Mouse (Mus musculus) forebrain, embryonic 13.5 days (tissue): ENCODE results near the gene Cntnap5a. TPM values are rescaled to one million over a fixed set of nuclear protein-coding genes. Genes with fewer than 3 reads are reported as not detected.
"Not testable (repeated sequence)": the region's sequence is repeated elsewhere in the genome, so short reads cannot be mapped to it uniquely, and the experiment has no call there.

ENCODE experiments used
- ATAC-seq: fragments of 200-750 bp; cut with Nextera tagmentation; 2 replicates; pipeline ENCODE4 v1.8.0; 2017
- H3K27ac ChIP-seq: fragments of 300-500 bp; sonication (generic); 2 replicates; pipeline ENCODE4 v1.5.1; 2015; ENCODE audit warnings: inconsistent platforms, mild to moderate bottlenecking, moderate library complexity
- H3K27me3 ChIP-seq: fragments of 300-500 bp; sonication (generic); 2 replicates; pipeline ENCODE4 v1.6.1; 2015; ENCODE audit warnings: mild to moderate bottlenecking, inconsistent platforms
- H3K36me3 ChIP-seq: fragments of 300-500 bp; sonication (generic); 2 replicates; pipeline ENCODE4 v1.6.1; 2015; ENCODE audit warnings: mild to moderate bottlenecking, inconsistent platforms; ENCODE audit not compliant: poor library complexity, severe bottlenecking
- H3K4me1 ChIP-seq: fragments of 300-500 bp; sonication (generic); 2 replicates; pipeline ENCODE4 v1.6.1; 2015; ENCODE audit warnings: inconsistent platforms
- H3K4me2 ChIP-seq: fragments of 300-500 bp; sonication (generic); 2 replicates; pipeline ENCODE4 v1.6.1; 2015; ENCODE audit warnings: inconsistent platforms, mild to moderate bottlenecking, moderate library complexity
- H3K4me3 ChIP-seq: fragments of 300-500 bp; sonication (generic); 2 replicates; pipeline ENCODE4 v1.5.1; 2015; ENCODE audit warnings: mild to moderate bottlenecking, inconsistent platforms
- H3K9ac ChIP-seq: fragments of 300-500 bp; sonication (generic); 2 replicates; pipeline ENCODE4 v1.6.1; 2015; ENCODE audit warnings: mild to moderate bottlenecking, inconsistent platforms
- H3K9me3 ChIP-seq: fragments of 300-500 bp; sonication (generic); replicated peaks from 2 replicates; pipeline ENCODE4 v1.6.1; 2016; ENCODE audit warnings: inconsistent platforms
- whole genome bisulfite sequencing: fragments of 180-500 bp; shearing (Covaris S2); methylation state at CpG from one replicate; pipeline ENCODE4 v1.1.7; 2015; 5-methylcytosine and 5-hydroxymethylcytosine counted together
- polyA plus RNA-seq: library from polyadenylated mRNA; unstranded; fragments of >200 nt; fragmentation: Nextera tagmentation; extraction: Ambion mirVana; gene quantifications from 2 replicates; pipeline ENCODE4 v1.2.1, GENCODE M21; 2015

Gene Cntnap5a
- polyA plus RNA-seq, 1 experiment from 2014 or later, result 0.39 TPM

DNA sequence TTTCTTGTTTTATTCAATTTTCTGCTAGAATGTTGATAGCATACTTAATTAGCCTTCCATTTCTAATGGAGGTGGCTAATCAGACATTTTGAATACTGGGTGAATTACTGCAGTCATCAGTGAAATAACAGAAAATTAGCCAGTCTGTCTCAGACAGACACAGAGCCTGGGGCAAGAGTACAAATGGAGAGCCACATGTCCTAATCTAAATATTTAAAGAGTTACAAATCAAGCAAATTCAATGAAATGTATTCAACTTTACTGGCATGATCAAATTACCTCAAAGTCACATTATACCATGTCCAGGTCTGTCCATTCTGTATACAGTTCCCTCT, 423.1 kb downstream of the Cntnap5a start:
- Histone ChIP-seq H3K27me3 (no peaks in the 10 kb centered on the region), H3K4me2 (no peak overlapping the region), H3K9me3 (no peaks in the 10 kb centered on the region), H3K27ac (no peak overlapping the region), H3K4me1 (no peaks in the 10 kb centered on the region), H3K4me3 (no peak overlapping the region), H3K9ac (no peak overlapping the region), H3K36me3 (no peaks in the 10 kb centered on the region)
- peak; percentile 77 for ATAC-seq

DNA sequence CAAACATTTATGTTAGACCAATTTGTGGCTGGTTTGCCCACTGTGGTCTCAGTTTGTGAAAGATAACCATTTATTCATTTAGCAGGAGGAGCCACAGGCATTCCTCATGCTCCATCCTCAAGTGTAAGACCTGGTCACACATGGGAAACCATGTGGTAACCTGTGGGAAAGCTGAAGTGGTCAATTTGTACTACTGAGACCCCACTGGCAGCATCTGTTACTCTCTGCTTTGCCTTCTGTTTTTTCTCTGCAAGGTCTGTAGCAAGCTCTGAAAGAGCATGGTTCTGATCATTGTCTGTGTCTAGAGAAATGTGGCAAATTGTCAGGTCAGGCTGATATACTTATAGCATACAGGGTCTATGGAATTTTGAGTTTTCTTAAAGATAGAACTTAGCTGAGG, 423.8 kb downstream of the Cntnap5a start:
- ATAC-seq, result no peak
- Histone ChIP-seq H3K4me3 (no peak overlapping the region), H3K27ac (no peak overlapping the region), H3K36me3 (no peaks in the 10 kb centered on the region), H3K4me1 (no peaks in the 10 kb centered on the region), H3K9me3 (no peaks in the 10 kb centered on the region), H3K9ac (no peak overlapping the region), H3K27me3 (no peaks in the 10 kb centered on the region), H3K4me2 (no peak overlapping the region)

DNA sequence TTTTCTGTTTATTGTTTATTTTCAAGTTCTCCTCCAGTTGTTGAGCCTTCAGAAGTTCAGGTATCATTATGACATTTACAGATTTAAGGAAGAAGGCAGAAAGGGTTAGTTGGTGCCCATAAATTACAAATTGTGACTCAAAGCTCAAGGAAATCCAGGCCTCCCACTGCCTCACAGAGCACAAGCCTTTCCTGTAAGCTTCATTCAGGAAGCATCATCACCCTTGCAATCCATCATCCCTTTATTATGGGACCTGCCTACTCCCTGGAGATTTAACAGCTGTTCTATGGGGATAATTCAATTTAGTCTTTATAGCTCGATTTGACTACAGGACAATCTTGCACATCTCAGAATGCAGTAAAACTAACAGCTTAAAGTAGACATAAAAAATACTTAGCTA, 441.2 kb downstream of the Cntnap5a start:
- no peaks in the 10 kb centered on the region for H3K4me1 ChIP-seq
- H3K36me3 ChIP-seq, result no peaks in the 10 kb centered on the region
- no peaks in the 10 kb centered on the region for H3K27me3 ChIP-seq
- no peaks in the 10 kb centered on the region for H3K9me3 ChIP-seq
- ATAC-seq, result no peak
- no peak overlapping the region for H3K4me2 ChIP-seq
- no peak overlapping the region for H3K9ac ChIP-seq
- H3K4me3 ChIP-seq, result no peak overlapping the region
- WGBS, result 73% methylated on average over 1 of the region's 1 CpGs
- H3K27ac ChIP-seq, result no peak overlapping the region

DNA sequence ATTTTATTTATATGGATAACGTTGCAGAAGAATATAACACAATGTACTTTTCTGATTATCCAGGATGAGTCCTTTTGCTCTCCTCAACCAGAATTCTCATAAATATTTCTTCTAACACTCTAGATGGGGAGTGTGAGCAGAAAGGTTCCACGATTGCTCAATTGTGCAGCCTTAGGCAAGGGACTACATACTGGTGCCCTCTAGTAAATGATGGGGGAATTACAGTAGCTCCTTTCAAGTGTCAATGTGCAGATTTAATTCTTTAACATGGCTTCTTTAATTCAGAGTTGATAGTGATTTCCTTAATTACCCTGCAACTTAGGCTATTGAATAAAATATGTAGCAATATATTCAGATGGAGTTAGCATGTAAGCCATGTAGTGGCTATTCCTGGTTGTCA, 442.5 kb downstream of the Cntnap5a start:
- H3K36me3 ChIP-seq, result no peaks in the 10 kb centered on the region
- H3K4me2 ChIP-seq, result no peak overlapping the region
- no peaks in the 10 kb centered on the region for H3K27me3 ChIP-seq
- ATAC-seq, result no peak
- no peaks in the 10 kb centered on the region for H3K9me3 ChIP-seq
- 76% methylated on average over 2 of the region's 2 CpGs for WGBS
- no peak overlapping the region for H3K27ac ChIP-seq
- H3K4me1 ChIP-seq, result no peaks in the 10 kb centered on the region
- no peak overlapping the region for H3K4me3 ChIP-seq
- H3K9ac ChIP-seq, result no peak overlapping the region

DNA sequence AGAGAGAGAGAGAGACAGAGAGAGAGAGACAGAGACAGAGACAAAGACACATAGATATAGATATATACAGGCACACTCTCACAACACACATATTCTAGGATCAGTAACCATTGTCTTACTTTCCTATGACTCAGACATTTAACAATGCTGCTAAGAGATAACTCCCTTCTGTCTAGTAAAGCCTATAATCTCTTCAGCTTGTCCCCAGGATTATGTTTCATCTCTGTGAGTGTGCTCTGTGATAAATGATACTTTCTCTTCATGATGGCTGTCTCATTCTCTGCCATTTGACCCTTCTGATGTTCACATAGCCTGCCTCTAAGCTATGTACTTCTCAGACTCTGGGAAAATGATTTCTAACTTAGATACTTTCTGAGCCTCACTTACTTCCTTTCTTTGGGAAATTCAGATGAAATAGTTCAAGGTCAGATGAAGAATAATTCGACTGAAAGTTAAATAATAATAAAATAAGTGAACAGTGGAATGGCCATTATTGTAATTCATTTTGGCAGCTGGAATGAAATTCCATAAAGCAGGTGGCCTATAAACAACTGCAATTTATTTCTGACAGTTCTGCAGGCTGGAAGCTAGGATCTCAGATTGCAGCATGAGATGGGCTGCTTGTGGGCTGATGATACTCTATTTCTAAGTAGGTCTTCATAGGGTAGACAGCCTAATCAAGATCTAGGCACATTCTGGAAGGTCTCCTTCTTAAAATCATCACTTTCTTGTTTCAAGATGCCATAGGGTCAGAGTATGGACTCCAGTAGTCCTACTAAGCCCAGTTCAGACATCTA, 444.1 kb downstream of the Cntnap5a start:
- no peak for ATAC-seq
- 63% methylated on average over 1 of the region's 1 CpGs for WGBS
- H3K9me3 ChIP-seq, result no peaks in the 10 kb centered on the region
- no peak overlapping the region for H3K9ac ChIP-seq
- no peaks in the 10 kb centered on the region for H3K4me1 ChIP-seq
- H3K27me3 ChIP-seq, result no peaks in the 10 kb centered on the region
- no peak overlapping the region for H3K4me3 ChIP-seq
- H3K27ac ChIP-seq, result no peak overlapping the region
- H3K4me2 ChIP-seq, result no peak overlapping the region
- H3K36me3 ChIP-seq, result no peaks in the 10 kb centered on the region

DNA sequence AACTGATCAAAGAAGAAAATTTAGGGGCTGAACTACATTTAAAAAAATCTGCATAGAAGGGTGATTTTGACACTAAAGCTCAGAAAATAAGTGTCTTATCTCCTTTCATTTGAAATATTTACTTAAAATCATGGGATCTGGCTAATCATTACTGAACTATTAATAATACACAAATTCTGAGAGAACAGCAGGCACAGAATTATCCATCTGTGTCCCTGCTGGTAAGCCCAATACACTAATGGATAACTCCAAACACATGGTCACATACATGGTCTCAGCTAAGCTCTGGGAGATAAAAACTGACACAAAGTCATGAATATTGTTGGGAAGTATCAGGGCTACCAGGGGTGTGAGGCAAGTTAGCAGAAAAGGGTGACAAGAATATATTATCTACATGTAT, 447.9 kb downstream of the Cntnap5a start:
- H3K27me3 ChIP-seq, result no peaks in the 10 kb centered on the region
- H3K4me1 ChIP-seq, result no peaks in the 10 kb centered on the region
- no peaks in the 10 kb centered on the region for H3K9me3 ChIP-seq
- no peak for ATAC-seq
- no peak overlapping the region for H3K4me2 ChIP-seq
- no peaks in the 10 kb centered on the region for H3K36me3 ChIP-seq
- H3K9ac ChIP-seq, result no peak overlapping the region
- H3K4me3 ChIP-seq, result no peak overlapping the region
- no peak overlapping the region for H3K27ac ChIP-seq

DNA sequence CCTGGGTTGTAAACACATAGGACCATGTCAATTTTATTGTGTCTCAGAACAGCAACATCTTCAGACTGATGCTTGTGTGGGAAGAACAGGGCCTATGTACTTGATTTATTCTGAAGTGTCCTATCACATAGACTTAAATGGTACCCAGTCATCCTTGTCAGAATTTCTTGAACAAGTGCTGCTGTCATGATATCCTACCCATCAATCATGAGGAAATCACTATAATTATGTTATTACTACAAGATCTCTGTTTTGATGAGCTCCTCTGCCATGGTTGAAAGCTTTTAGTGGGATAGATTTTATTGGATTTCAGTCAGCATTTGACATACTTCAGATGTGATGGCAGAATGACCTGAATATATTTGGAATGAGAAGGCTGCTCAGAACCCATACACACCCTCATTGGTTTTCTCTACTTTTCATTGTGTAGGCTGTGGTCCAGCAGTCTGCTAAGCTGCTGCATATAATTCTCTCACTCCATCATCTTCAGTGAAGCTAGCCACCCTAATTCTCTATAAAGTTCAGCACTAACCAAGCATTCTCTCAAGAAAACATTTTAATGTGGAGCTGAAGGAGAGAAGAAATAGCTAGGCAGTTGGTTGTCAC, 465.3 kb downstream of the Cntnap5a start:
- H3K27ac ChIP-seq, result no peak overlapping the region
- no peak overlapping the region for H3K4me2 ChIP-seq
- H3K9me3 ChIP-seq, result no peaks in the 10 kb centered on the region
- no peaks in the 10 kb centered on the region for H3K36me3 ChIP-seq
- no peak overlapping the region for H3K4me3 ChIP-seq
- no peaks in the 10 kb centered on the region for H3K4me1 ChIP-seq
- no peaks in the 10 kb centered on the region for H3K27me3 ChIP-seq
- peak; percentile 33; the same call in 1 of the 2 replicates for ATAC-seq
- no peak overlapping the region for H3K9ac ChIP-seq

DNA sequence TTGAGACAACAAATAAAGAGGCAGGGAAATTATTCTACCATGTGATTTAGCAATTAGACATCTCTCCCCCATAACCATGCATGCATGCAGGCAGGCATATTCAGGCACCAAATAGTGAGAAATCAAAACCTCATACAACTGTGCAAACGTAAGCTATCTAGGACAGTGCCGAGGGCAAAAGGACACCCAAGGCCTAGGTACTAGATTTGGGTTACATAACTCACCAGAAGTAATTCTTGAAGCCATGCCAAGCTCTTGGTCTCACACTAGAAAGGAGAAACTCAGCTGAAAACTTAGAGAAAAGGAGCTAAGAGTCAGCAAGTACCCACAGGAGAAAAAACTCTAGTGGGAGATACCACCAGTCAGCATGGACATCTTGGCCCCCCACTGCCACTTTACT, 499.9 kb downstream of the Cntnap5a start:
- H3K9ac ChIP-seq, result no peak overlapping the region
- 93% methylated on average over 2 of the region's 2 CpGs for WGBS
- H3K4me2 ChIP-seq, result no peak overlapping the region
- ATAC-seq, result no peak
- H3K4me1 ChIP-seq, result no peaks in the 10 kb centered on the region
- H3K9me3 ChIP-seq, result no peaks in the 10 kb centered on the region
- H3K36me3 ChIP-seq, result no peaks in the 10 kb centered on the region
- no peaks in the 10 kb centered on the region for H3K27me3 ChIP-seq
- no peak overlapping the region for H3K4me3 ChIP-seq
- no peak overlapping the region for H3K27ac ChIP-seq

DNA sequence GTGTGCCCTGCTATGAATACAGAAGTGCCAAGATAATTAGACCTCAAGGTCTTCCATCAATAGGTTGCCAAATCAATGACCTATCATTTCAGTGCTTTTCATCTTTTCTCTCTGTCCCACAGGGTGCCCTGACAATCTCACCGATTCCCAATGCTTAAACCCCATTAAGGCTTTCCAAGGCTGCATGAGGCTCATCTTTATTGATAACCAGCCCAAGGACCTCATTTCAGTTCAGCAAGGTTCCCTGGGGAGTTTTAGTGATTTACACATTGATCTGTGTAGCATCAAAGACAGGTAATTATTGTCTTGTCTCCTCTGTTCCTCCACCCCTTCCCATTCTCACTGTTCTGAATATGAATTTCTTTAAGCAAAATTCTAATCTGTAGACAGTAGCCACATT, 503.6 kb downstream of the Cntnap5a start:
- not testable (repeated sequence) for H3K36me3 ChIP-seq, H3K4me1 ChIP-seq, H3K4me2 ChIP-seq, H3K27me3 ChIP-seq, H3K4me3 ChIP-seq, H3K27ac ChIP-seq, H3K9ac ChIP-seq, H3K9me3 ChIP-seq
- ATAC-seq, result peak; percentile 30; the same call in 1 of the 2 replicates
- WGBS, result 31% methylated on average over 1 of the region's 1 CpGs

DNA sequence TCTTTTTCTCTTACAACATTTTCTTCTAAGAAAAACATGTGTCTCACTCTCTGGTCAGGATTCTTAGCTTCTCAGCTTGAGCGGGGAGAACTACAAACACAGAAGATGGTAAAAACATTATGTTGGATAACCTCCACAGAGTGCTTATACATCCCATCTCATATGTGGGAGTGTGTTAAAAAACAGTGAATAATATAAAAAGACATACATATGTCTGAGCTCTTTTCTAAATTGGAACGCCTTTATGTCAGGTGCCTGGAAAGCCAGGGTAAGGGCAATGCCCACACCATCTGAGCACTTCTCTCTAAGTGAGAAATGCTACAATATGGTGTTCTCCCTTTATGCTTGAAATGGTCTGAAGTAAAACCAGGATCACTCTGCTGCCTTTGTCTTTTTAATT, 507.7 kb downstream of the Cntnap5a start:
- Histone ChIP-seq H3K27ac (no peak overlapping the region), H3K27me3 (no peaks in the 10 kb centered on the region), H3K9ac (no peak overlapping the region), H3K9me3 (no peaks in the 10 kb centered on the region), H3K4me3 (no peak overlapping the region), H3K36me3 (no peaks in the 10 kb centered on the region), H3K4me1 (no peaks in the 10 kb centered on the region), H3K4me2 (no peak overlapping the region)
- WGBS, result 91% methylated on average over 2 of the region's 2 CpGs
- ATAC-seq, result no peak

DNA sequence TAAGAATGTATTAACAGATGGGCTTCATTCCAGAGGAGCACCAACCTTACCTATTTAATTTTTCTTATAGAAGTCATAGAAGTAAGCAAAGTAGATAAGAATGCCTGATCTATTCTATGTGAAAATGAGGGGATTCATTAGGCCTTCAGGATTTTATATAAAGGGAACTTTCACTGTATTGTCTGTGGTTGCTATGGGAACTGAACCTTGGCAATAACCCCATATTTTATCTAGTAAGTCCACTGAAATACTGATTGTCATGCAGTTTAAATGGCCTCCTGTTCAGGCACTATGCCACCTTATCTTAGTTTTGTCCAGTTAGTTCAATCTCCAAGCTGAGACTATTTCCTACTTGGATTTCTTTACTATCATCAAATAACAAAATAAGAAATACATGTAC, 532.3 kb downstream of the Cntnap5a start:
- Histone ChIP-seq H3K36me3 (no peaks in the 10 kb centered on the region), H3K27ac (no peak overlapping the region), H3K4me2 (no peak overlapping the region), H3K9ac (no peak overlapping the region), H3K9me3 (no peaks in the 10 kb centered on the region), H3K27me3 (no peaks in the 10 kb centered on the region), H3K4me1 (peaks cover 5% of the 10 kb centered on the region; the same call in 1 of the 2 replicates), H3K4me3 (no peak overlapping the region)
- no peak; the same call in 1 of the 2 replicates for ATAC-seq

DNA sequence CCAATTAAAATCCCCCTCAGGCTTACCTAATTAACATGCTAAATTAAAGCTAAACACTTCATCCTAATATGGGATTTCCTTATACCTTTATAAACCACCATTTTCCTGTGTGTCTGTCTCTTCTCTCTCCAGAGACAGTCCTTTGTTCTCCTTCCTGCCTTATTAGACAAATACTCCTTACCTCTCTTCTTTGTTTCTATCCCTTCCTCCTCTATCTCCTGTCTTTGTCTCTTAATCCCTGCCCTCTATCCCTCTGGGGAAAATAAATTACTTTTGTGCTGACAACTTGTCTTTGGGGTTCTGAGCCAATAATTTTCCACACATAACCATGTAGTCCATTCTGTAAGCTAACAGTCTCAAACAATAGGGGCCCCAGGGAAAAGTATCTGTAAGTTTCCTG, 556.0 kb downstream of the Cntnap5a start:
- ATAC-seq, result no peak

DNA sequence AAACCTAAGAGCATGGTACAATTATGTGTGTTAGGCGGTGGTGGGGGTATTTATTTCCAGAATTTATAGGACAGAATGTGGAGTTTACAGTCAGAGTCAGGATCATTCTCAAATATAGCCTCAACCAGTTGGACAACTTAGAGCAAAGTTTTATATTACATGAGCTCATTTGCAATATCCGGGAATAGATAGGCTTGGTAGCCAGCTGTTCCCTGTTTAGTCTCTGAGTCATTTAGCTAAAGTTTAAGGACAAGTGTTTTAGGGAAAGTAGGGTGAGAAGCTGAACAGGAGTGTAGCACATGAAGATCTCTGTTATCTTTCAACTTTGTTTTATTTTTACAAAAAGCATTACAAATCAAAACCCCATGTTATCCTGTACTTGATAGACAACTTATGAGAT, 559.3 kb downstream of the Cntnap5a start:
- H3K27ac ChIP-seq, result no peak overlapping the region
- H3K36me3 ChIP-seq, result no peaks in the 10 kb centered on the region
- no peak overlapping the region for H3K4me2 ChIP-seq
- H3K27me3 ChIP-seq, result no peaks in the 10 kb centered on the region
- ATAC-seq, result no peak
- no peaks in the 10 kb centered on the region for H3K4me1 ChIP-seq
- H3K9ac ChIP-seq, result no peak overlapping the region
- H3K4me3 ChIP-seq, result no peak overlapping the region
- 88% methylated on average over 2 of the region's 2 CpGs for WGBS
- H3K9me3 ChIP-seq, result no peaks in the 10 kb centered on the region; the same call in 1 of the 2 replicates

More for the DNA sequence above, 556.0 kb downstream of the Cntnap5a start:
- H3K4me3 ChIP-seq, result no peak overlapping the region
- H3K9me3 ChIP-seq, result no peaks in the 10 kb centered on the region
- H3K4me1 ChIP-seq, result no peaks in the 10 kb centered on the region
- H3K36me3 ChIP-seq, result no peaks in the 10 kb centered on the region
- H3K4me2 ChIP-seq, result no peak overlapping the region
- H3K27me3 ChIP-seq, result no peaks in the 10 kb centered on the region
- no peak overlapping the region for H3K9ac ChIP-seq
- H3K27ac ChIP-seq, result no peak overlapping the region
